ENCODE assay signal across 16 mouse cellular contexts in the genomic region with DNA sequence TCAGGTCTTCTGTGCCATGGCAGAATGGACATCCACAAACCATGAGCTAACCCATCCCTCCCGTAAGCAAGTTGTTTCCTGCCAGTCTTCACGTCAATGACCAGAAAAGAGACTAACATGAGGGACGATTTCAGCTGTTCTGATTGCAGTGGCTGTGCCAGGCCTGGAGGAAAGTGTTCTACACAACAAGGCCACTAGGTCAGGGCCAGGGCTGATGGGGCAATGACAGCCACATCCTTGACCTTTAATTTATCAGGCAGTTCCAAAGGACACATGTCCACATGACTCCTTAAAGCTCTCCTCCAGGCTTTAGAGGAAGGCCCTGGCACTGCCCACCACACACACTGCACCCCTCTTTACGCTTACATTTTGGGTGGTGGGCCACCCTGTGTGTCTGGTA.
"Had no signal": no experiment of that assay in that cellular context is flagged by ENCODE, and none has a peak within 500 bp of the region (broad histone marks: within the 10 kb centered on the region; RNA-seq: fewer than 3 reads in every experiment).

No protein-coding gene starts in this region.

- H3K27ac ChIP-seq: layer of hippocampus, adult 2 months; limb, embryonic 13.5 days; liver, embryonic 13.5 days; macrophage; midbrain, embryonic 15.5 days; neural tube, embryonic 13.5 days had no signal

- H3K4me1 ChIP-seq: limb, embryonic 13.5 days; midbrain, embryonic 15.5 days; neural tube, embryonic 13.5 days had no signal

- H3K27me3 ChIP-seq: limb, embryonic 13.5 days; liver, embryonic 13.5 days; midbrain, embryonic 15.5 days; neural tube, embryonic 13.5 days had no signal

- DNase-seq: kidney, adult 11 months; kidney, adult 9 months; kidney, postnatal 10 days; kidney, postnatal 4 days; left cerebral cortex, postnatal 4 days; liver, embryonic 13.5 days; retina, postnatal 1 day; thymus, adult 18-20 months; thymus, postnatal 14 days had no signal

- ATAC-seq: midbrain, embryonic 15.5 days had no signal

- H3K9ac ChIP-seq: limb, embryonic 13.5 days; liver, embryonic 13.5 days; midbrain, embryonic 15.5 days; neural tube, embryonic 13.5 days had no signal

- H3K4me3 ChIP-seq: layer of hippocampus, adult 2 months; limb, embryonic 13.5 days; liver, embryonic 13.5 days; megakaryocyte, embryonic 14.5 days; midbrain, embryonic 15.5 days; neural tube, embryonic 13.5 days had no signal

- H3K9me3 ChIP-seq: limb, embryonic 13.5 days; liver, embryonic 13.5 days; megakaryocyte, embryonic 14.5 days; midbrain, embryonic 15.5 days; neural tube, embryonic 13.5 days had no signal

- H3K4me2 ChIP-seq: limb, embryonic 13.5 days; liver, embryonic 13.5 days; midbrain, embryonic 11.5 days; midbrain, embryonic 15.5 days; neural tube, embryonic 13.5 days had no signal

- H3K36me3 ChIP-seq: limb, embryonic 13.5 days; liver, embryonic 13.5 days; midbrain, embryonic 15.5 days; neural tube, embryonic 13.5 days had no signal
